Mouse (Mus musculus) midbrain, embryonic 15.5 days (tissue): ENCODE data around the gene Fez1. TPM values are rescaled to one million over a fixed set of nuclear protein-coding genes. Genes with fewer than 3 reads are reported as not detected.
A peak's percentile ranks its signal among the peaks of the same experiment; 100 is the strongest.

Experiments used
- ATAC-seq: fragments of 200-750 bp; cut with Nextera tagmentation; replicated peaks from 2 replicates; pipeline ENCODE4 v1.8.0; 2017; ENCODE audit warnings: moderate TSS enrichment
- H3K27ac ChIP-seq: fragments of 300-500 bp; sonication (generic); 2 replicates; pipeline ENCODE4 v1.5.1; 2015; ENCODE audit warnings: mild to moderate bottlenecking, inconsistent platforms
- H3K27me3 ChIP-seq: fragments of 300-500 bp; sonication (generic); replicated peaks from 2 replicates; pipeline ENCODE4 v1.6.1; 2015; ENCODE audit warnings: inconsistent platforms
- H3K36me3 ChIP-seq: fragments of 300-500 bp; sonication (generic); replicated peaks from 2 replicates; pipeline ENCODE4 v1.6.1; 2015; ENCODE audit warnings: inconsistent platforms
- H3K4me1 ChIP-seq: fragments of 300-500 bp; sonication (generic); 2 replicates; pipeline ENCODE4 v1.6.1; 2015; ENCODE audit warnings: inconsistent platforms
- H3K4me2 ChIP-seq: fragments of 300-500 bp; sonication (generic); 2 replicates; pipeline ENCODE4 v1.6.1; 2015; ENCODE audit warnings: inconsistent platforms, mild to moderate bottlenecking, moderate library complexity
- H3K4me3 ChIP-seq: fragments of 300-500 bp; sonication (generic); 2 replicates; pipeline ENCODE4 v1.5.1; 2015; ENCODE audit warnings: mild to moderate bottlenecking, inconsistent platforms
- H3K9ac ChIP-seq: fragments of 300-500 bp; sonication (generic); 2 replicates; pipeline ENCODE4 v1.6.1; 2015; ENCODE audit warnings: mild to moderate bottlenecking, inconsistent platforms
- H3K9me3 ChIP-seq: fragments of 300-500 bp; sonication (generic); 2 replicates; pipeline ENCODE4 v1.6.1; 2016; ENCODE audit warnings: inconsistent platforms
- WGBS: fragments of 180-500 bp; shearing (Covaris S2); methylation state at CpG from one replicate; pipeline ENCODE4 v1.1.7; 2015; ENCODE audit warnings: mixed read lengths; 5-methylcytosine and 5-hydroxymethylcytosine counted together
- polyA plus RNA-seq: library from polyadenylated mRNA; unstranded; fragments of >200 nt; fragmentation: Nextera tagmentation; extraction: Ambion mirVana; gene quantifications from 2 replicates; pipeline ENCODE4 v1.2.1, GENCODE M21; 2015

Fez1 gene
- polyA plus RNA-seq, 1 experiment from 2014 or later, result 586 TPM

- Histone ChIP-seq H3K4me2 (no peak overlapping the region), H3K4me3 (no peak overlapping the region), H3K9me3 (no peaks in the 10 kb centered on the region), H3K9ac (no peak overlapping the region), H3K4me1 (no peaks in the 10 kb centered on the region), H3K36me3 (peaks cover 66% of the 10 kb centered on the region), H3K27me3 (no peaks in the 10 kb centered on the region), H3K27ac (no peak overlapping the region)
- WGBS, result 87% methylated on average over 2 of the region's 2 CpGs
- no peak for ATAC-seq
These were observed 27.0 kb downstream of the Fez1 start for GRCm38 (mm10) chr9:36848661-36849060.

- Histone ChIP-seq H3K27ac (no peak overlapping the region), H3K9me3 (no peaks in the 10 kb centered on the region), H3K9ac (no peak overlapping the region), H3K4me3 (no peak overlapping the region), H3K4me2 (no peak overlapping the region), H3K27me3 (no peaks in the 10 kb centered on the region), H3K4me1 (no peaks in the 10 kb centered on the region), H3K36me3 (peaks cover 56% of the 10 kb centered on the region)
- 0 out of 2 replicates have a peak, but pooled peaks have one; percentile 11 for ATAC-seq
- 63% methylated on average over 1 of the region's 1 CpGs for WGBS
These were observed 28.4 kb downstream of the Fez1 start for GRCm38 (mm10) chr9:36850091-36850490.

- WGBS, result 96% methylated on average over 2 of the region's 2 CpGs
These were observed 30.5 kb downstream of the Fez1 start for GRCm38 (mm10) chr9:36852175-36852574.

GRCm38 (mm10) chr9:36856351-36856750, 34.7 kb downstream of the Fez1 start:
- no peaks in the 10 kb centered on the region for H3K9me3 ChIP-seq
- peaks cover 5% of the 10 kb centered on the region; the same call in 1 of the 2 replicates for H3K4me1 ChIP-seq
- H3K27me3 ChIP-seq, result no peaks in the 10 kb centered on the region
- WGBS, result 81% methylated on average over 2 of the region's 2 CpGs
- no peak for ATAC-seq
- H3K4me2 ChIP-seq, result no peak overlapping the region
- H3K27ac ChIP-seq, result no peak overlapping the region
- H3K36me3 ChIP-seq, result peaks cover 24% of the 10 kb centered on the region
- H3K4me3 ChIP-seq, result no peak overlapping the region
- no peak overlapping the region for H3K9ac ChIP-seq

More at GRCm38 (mm10) chr9:36852175-36852574, 30.5 kb downstream of the Fez1 start:
- Histone ChIP-seq H3K27ac (no peak overlapping the region), H3K9me3 (no peaks in the 10 kb centered on the region), H3K4me3 (no peak overlapping the region), H3K27me3 (no peaks in the 10 kb centered on the region), H3K36me3 (peaks cover 38% of the 10 kb centered on the region), H3K4me1 (no peaks in the 10 kb centered on the region), H3K4me2 (no peak overlapping the region), H3K9ac (no peak overlapping the region)
- no peak for ATAC-seq

- H3K27ac ChIP-seq, result no peak overlapping the region
- peaks cover 28% of the 10 kb centered on the region for H3K36me3 ChIP-seq
These were observed 35.9 kb downstream of the Fez1 start for GRCm38 (mm10) chr9:36857476-36858117.

GRCm38 (mm10) chr9:36858677-36859076, 37.0 kb downstream of the Fez1 start:
- no peak for ATAC-seq
- Histone ChIP-seq H3K4me3 (no peak overlapping the region), H3K4me2 (no peak overlapping the region), H3K4me1 (peaks cover 5% of the 10 kb centered on the region; the same call in 1 of the 2 replicates), H3K27ac (no peak overlapping the region), H3K9me3 (no peaks in the 10 kb centered on the region), H3K27me3 (no peaks in the 10 kb centered on the region), H3K36me3 (peaks cover 39% of the 10 kb centered on the region), H3K9ac (no peak overlapping the region)
- WGBS, result 29% methylated on average over 4 of the region's 4 CpGs

More at GRCm38 (mm10) chr9:36857476-36858117, 35.9 kb downstream of the Fez1 start:
- H3K4me2 ChIP-seq, result no peak overlapping the region
- WGBS, result 5% methylated on average over 8 of the region's 8 CpGs
- no peaks in the 10 kb centered on the region for H3K9me3 ChIP-seq
- no peak overlapping the region for H3K4me3 ChIP-seq
- H3K27me3 ChIP-seq, result no peaks in the 10 kb centered on the region
- no peak overlapping the region for H3K9ac ChIP-seq
- peaks cover 5% of the 10 kb centered on the region; the same call in 1 of the 2 replicates for H3K4me1 ChIP-seq
- ATAC-seq, result no peak

GRCm38 (mm10) chr9:36862576-36862975, 40.9 kb downstream of the Fez1 start:
- no peak overlapping the region for H3K4me2 ChIP-seq
- WGBS, result 92% methylated on average over 2 of the region's 2 CpGs
- H3K9ac ChIP-seq, result no peak overlapping the region
- peaks cover 58% of the 10 kb centered on the region for H3K36me3 ChIP-seq
- no peak overlapping the region for H3K27ac ChIP-seq
- H3K9me3 ChIP-seq, result no peaks in the 10 kb centered on the region
- H3K4me1 ChIP-seq, result peaks cover 3% of the 10 kb centered on the region; the same call in 1 of the 2 replicates
- ATAC-seq, result no peak
- no peaks in the 10 kb centered on the region for H3K27me3 ChIP-seq
- no peak overlapping the region for H3K4me3 ChIP-seq

GRCm38 (mm10) chr9:36863694-36864093, 42.0 kb downstream of the Fez1 start:
- Histone ChIP-seq H3K27me3 (no peaks in the 10 kb centered on the region), H3K27ac (no peak overlapping the region), H3K9me3 (no peaks in the 10 kb centered on the region), H3K4me2 (no peak overlapping the region), H3K4me1 (no peaks in the 10 kb centered on the region), H3K4me3 (no peak overlapping the region), H3K36me3 (peaks cover 69% of the 10 kb centered on the region), H3K9ac (no peak overlapping the region)
- 61% methylated on average over 3 of the region's 3 CpGs for WGBS
- no peak for ATAC-seq

- no peak overlapping the region for H3K4me3 ChIP-seq
- WGBS, result 46% methylated on average over 4 of the region's 4 CpGs
- ATAC-seq, result no peak
- no peaks in the 10 kb centered on the region for H3K27me3 ChIP-seq
- no peaks in the 10 kb centered on the region for H3K9me3 ChIP-seq
- H3K27ac ChIP-seq, result 0 out of 2 replicates have a peak overlapping the region, but pooled peaks have one; percentile 25
- peaks cover 78% of the 10 kb centered on the region for H3K36me3 ChIP-seq
- H3K4me1 ChIP-seq, result no peaks in the 10 kb centered on the region
- H3K9ac ChIP-seq, result no peak overlapping the region
- H3K4me2 ChIP-seq, result no peak overlapping the region
These were observed 43.5 kb downstream of the Fez1 start for GRCm38 (mm10) chr9:36864862-36865813.

GRCm38 (mm10) chr9:36868662-36869061, 47.0 kb downstream of the Fez1 start:
- Histone ChIP-seq H3K27ac (no peak overlapping the region), H3K27me3 (no peaks in the 10 kb centered on the region), H3K4me1 (no peaks in the 10 kb centered on the region), H3K9me3 (no peaks in the 10 kb centered on the region), H3K9ac (no peak overlapping the region), H3K36me3 (peaks cover 73% of the 10 kb centered on the region), H3K4me2 (no peak overlapping the region), H3K4me3 (no peak overlapping the region)
- no peak for ATAC-seq
- WGBS, result 88% methylated on average over 6 of the region's 6 CpGs

- ATAC-seq, result no peak
- H3K36me3 ChIP-seq, result peaks cover 80% of the 10 kb centered on the region
- H3K4me2 ChIP-seq, result no peak overlapping the region
- WGBS, result 36% methylated on average over 1 of the region's 1 CpGs
- H3K4me3 ChIP-seq, result no peak overlapping the region
- no peak overlapping the region for H3K9ac ChIP-seq
- no peak overlapping the region for H3K27ac ChIP-seq
- H3K4me1 ChIP-seq, result no peaks in the 10 kb centered on the region
- no peaks in the 10 kb centered on the region for H3K9me3 ChIP-seq
- H3K27me3 ChIP-seq, result no peaks in the 10 kb centered on the region
These were observed 48.6 kb downstream of the Fez1 start for GRCm38 (mm10) chr9:36870263-36870662.

- Histone ChIP-seq H3K36me3 (peaks cover 82% of the 10 kb centered on the region), H3K4me1 (no peaks in the 10 kb centered on the region), H3K4me3 (no peak overlapping the region), H3K4me2 (no peak overlapping the region), H3K27me3 (no peaks in the 10 kb centered on the region), H3K9me3 (no peaks in the 10 kb centered on the region), H3K9ac (no peak overlapping the region), H3K27ac (no peak overlapping the region)
- ATAC-seq, result no peak
- WGBS, result 89% methylated on average over 2 of the region's 2 CpGs
These were observed 52.1 kb downstream of the Fez1 start for GRCm38 (mm10) chr9:36873796-36874195.
